In the genomic region with DNA sequence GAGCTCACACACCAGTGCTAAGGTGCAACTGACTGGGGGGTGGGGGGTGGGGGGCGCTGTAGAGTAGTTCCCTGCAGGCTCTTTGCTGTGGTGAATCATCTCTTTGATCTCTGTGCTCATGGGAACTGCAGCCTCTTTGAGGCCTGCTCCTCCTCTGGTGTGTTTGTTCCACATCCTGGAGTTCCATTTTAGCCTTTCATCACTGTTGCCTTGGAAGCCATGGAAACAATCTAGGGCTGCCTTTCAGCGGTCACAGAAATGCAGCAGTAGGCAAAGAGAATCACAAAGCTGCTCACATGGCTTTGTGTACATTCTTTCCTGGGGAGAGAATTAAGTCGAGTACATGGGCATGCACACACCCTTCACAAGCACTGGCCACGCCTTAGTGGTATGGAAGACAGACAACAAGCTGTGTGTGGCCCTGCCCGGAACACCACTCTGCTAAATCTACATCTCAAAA, we compare ENCODE assay signal across 9 mouse cellular contexts.
DNase-seq lines count a peak whose midpoint lies in the region; ATAC-seq and TF ChIP-seq lines count a peak whose summit lies in the region.
"Had no signal": no experiment of that assay in that cellular context is flagged by ENCODE, and none has a peak within 500 bp of the region (broad histone marks: within the 10 kb centered on the region; RNA-seq: fewer than 3 reads in every experiment).

No protein-coding gene starts in this region.

- no peaks in the 10 kb centered on the region for H3K9me3 ChIP-seq in embryonic facial prominence, embryonic 11.5 days (replicated peaks; ENCODE audit: control insufficient read depth, low read length)
- H3K9me3 ChIP-seq in embryonic facial prominence, embryonic 10.5 days, result no peaks in the 10 kb centered on the region
- no peaks in the 10 kb centered on the region for H3K9me3 ChIP-seq in ES-Bruce4 (replicated peaks; ENCODE audit: control insufficient read depth, insufficient read depth, low read length, poor library complexity, severe bottlenecking)
- no peaks in the 10 kb centered on the region for H3K9me3 ChIP-seq in embryonic facial prominence, embryonic 14.5 days (ENCODE audit: control insufficient read depth, low read length)

- H3K9ac ChIP-seq in embryonic facial prominence, embryonic 11.5 days (replicated peaks; ENCODE audit: low read length), result no peak overlapping the region
- H3K9ac ChIP-seq in ES-Bruce4 (ENCODE audit: low read depth, poor library complexity, severe bottlenecking), result no peak overlapping the region
- no peak overlapping the region for H3K9ac ChIP-seq in embryonic facial prominence, embryonic 14.5 days (ENCODE audit: low read depth, low read length)

- H3K27ac ChIP-seq in embryonic facial prominence, embryonic 11.5 days (replicated peaks; ENCODE audit: low read depth, low read length), result no peak overlapping the region
- H3K27ac ChIP-seq in embryonic facial prominence, embryonic 10.5 days (replicated peaks), result no peak overlapping the region; the same call in 1 of the 2 replicates
- H3K27ac ChIP-seq in ES-Bruce4 (ENCODE audit: insufficient read depth, low read length), result no peak overlapping the region
- no peak overlapping the region for H3K27ac ChIP-seq in embryonic facial prominence, embryonic 14.5 days (replicated peaks; ENCODE audit: low read depth, low read length)
- H3K27ac ChIP-seq: heart, adult 2 months had no signal

- TF ChIP-seq CTCF in ES-Bruce4 (IDR thresholded peaks at IDR 0.05; ENCODE audit: low read depth, low read length), result peak; percentile 7

- TF ChIP-seq EP300 in ES-Bruce4 (IDR thresholded peaks at IDR 0.05; ENCODE audit: insufficient read depth, low read depth, low read length), result peak; percentile 67

- H3K36me3 ChIP-seq in embryonic facial prominence, embryonic 11.5 days (replicated peaks; ENCODE audit: control insufficient read depth, insufficient read depth, low read depth, low read length), result no peaks in the 10 kb centered on the region
- peaks cover 42% of the 10 kb centered on the region for H3K36me3 ChIP-seq in embryonic facial prominence, embryonic 10.5 days (replicated peaks)
- no peaks in the 10 kb centered on the region for H3K36me3 ChIP-seq in ES-Bruce4 (ENCODE audit: control insufficient read depth, insufficient read depth, low read length, poor library complexity, severe bottlenecking)
- peaks cover 64% of the 10 kb centered on the region for H3K36me3 ChIP-seq in embryonic facial prominence, embryonic 14.5 days (ENCODE audit: control insufficient read depth, insufficient read depth, low read length)

- no peaks in the 10 kb centered on the region for H3K27me3 ChIP-seq in embryonic facial prominence, embryonic 11.5 days (ENCODE audit: control insufficient read depth, insufficient read depth, low read length)
- no peaks in the 10 kb centered on the region for H3K27me3 ChIP-seq in embryonic facial prominence, embryonic 10.5 days (replicated peaks; ENCODE audit: low read depth, poor library complexity, severe bottlenecking)
- no peaks in the 10 kb centered on the region for H3K27me3 ChIP-seq in ES-Bruce4 (ENCODE audit: control insufficient read depth, insufficient read depth, low read length, poor library complexity, severe bottlenecking)
- no peaks in the 10 kb centered on the region for H3K27me3 ChIP-seq in embryonic facial prominence, embryonic 14.5 days (replicated peaks; ENCODE audit: control insufficient read depth, insufficient read depth, low read length)

- DNase-seq in embryonic facial prominence, embryonic 11.5 days (ENCODE audit: low spot score), result peak; percentile 26
- DNase-seq in embryonic facial prominence, embryonic 10.5 days (ENCODE audit: low spot score), result no peak
- peak; percentile 20 for DNase-seq in embryonic facial prominence, embryonic 14.5 days (ENCODE audit: low spot score)
- peak; percentile 15 for DNase-seq in lung, postnatal 10 days
- no peak for DNase-seq in urinary bladder, postnatal 36 days (ENCODE audit: low spot score in 2 of 2)
- DNase-seq in spleen, adult 12 weeks (ENCODE audit: low spot score), result no peak
- DNase-seq: heart, adult 2 months had no signal

- H3K4me2 ChIP-seq in embryonic facial prominence, embryonic 11.5 days (ENCODE audit: low read depth, low read length), result no peak overlapping the region
- H3K4me2 ChIP-seq in embryonic facial prominence, embryonic 14.5 days (ENCODE audit: low read depth, low read length), result no peak overlapping the region

- no peak for TF ChIP-seq POLR2A in ES-Bruce4 (IDR thresholded peaks at IDR 0.05; ENCODE audit: insufficient read depth, low read length)

- no peak overlapping the region for H3K4me3 ChIP-seq in embryonic facial prominence, embryonic 11.5 days (ENCODE audit: low read depth, low read length)
- H3K4me3 ChIP-seq in embryonic facial prominence, embryonic 10.5 days, result no peak overlapping the region
- H3K4me3 ChIP-seq in ES-Bruce4 (ENCODE audit: low read depth, low read length), result no peak overlapping the region
- no peak overlapping the region for H3K4me3 ChIP-seq in embryonic facial prominence, embryonic 14.5 days (ENCODE audit: low read depth, low read length)
- H3K4me3 ChIP-seq: heart, adult 2 months had no signal

- peak; percentile 62; the same call in 1 of the 2 replicates for ATAC-seq in embryonic facial prominence, embryonic 11.5 days (replicated peaks; ENCODE audit: insufficient number of reproducible peaks, low FRiP score, low TSS enrichment, low read depth)
- no peak for ATAC-seq in embryonic facial prominence, embryonic 14.5 days (ENCODE audit: low read depth)
- ATAC-seq in erythroid progenitor cell, adult 5-6 weeks (replicated peaks; ENCODE audit: low FRiP score, poor library complexity, severe bottlenecking), result no peak

- H3K4me1 ChIP-seq in embryonic facial prominence, embryonic 11.5 days (ENCODE audit: control insufficient read depth, insufficient read depth, low read length), result no peaks in the 10 kb centered on the region
- H3K4me1 ChIP-seq in embryonic facial prominence, embryonic 10.5 days, result peaks cover 7% of the 10 kb centered on the region; the same call in 1 of the 2 replicates
- H3K4me1 ChIP-seq in ES-Bruce4 (ENCODE audit: control insufficient read depth, insufficient read depth, low read length), result no peaks in the 10 kb centered on the region
- no peaks in the 10 kb centered on the region for H3K4me1 ChIP-seq in embryonic facial prominence, embryonic 14.5 days (ENCODE audit: control insufficient read depth, insufficient read depth, low read length)

- 50% methylated on average over 5 of the region's 5 CpGs for WGBS in embryonic facial prominence, embryonic 11.5 days
- WGBS in embryonic facial prominence, embryonic 10.5 days, result 55% methylated on average over 5 of the region's 5 CpGs
- 44% methylated on average over 5 of the region's 5 CpGs for WGBS in embryonic facial prominence, embryonic 14.5 days

Comparison
In these comparisons a context has a peak if more than half of its experiments do, and no peak if none do; other contexts are left out.
1. DNase-seq: peak in embryonic facial prominence, embryonic 11.5 days (single experiment), embryonic facial prominence, embryonic 14.5 days (single experiment) and lung, postnatal 10 days (single experiment); none in embryonic facial prominence, embryonic 10.5 days (single experiment), urinary bladder, postnatal 36 days (0 of 2) and spleen, adult 12 weeks (single experiment).